Comparison of ENCODE assay signal across 17 mouse cellular contexts in genomic region chr2:68981756-68982409, GRCm38 (mm10).
DNase-seq lines count a peak whose midpoint lies in the region; ATAC-seq and TF ChIP-seq lines count a peak whose summit lies in the region.
"Had no signal": no experiment of that assay in that cellular context is flagged by ENCODE, and none has a peak within 500 bp of the region (broad histone marks: within the 10 kb centered on the region; RNA-seq: fewer than 3 reads in every experiment).

No protein-coding gene starts in this region.

- no peak for TF ChIP-seq CTCF in kidney, postnatal 0 days (IDR thresholded peaks at IDR 0.05; ENCODE audit: low read depth)

- no peaks in the 10 kb centered on the region for H3K27me3 ChIP-seq in embryonic facial prominence, embryonic 11.5 days (ENCODE audit: control insufficient read depth, insufficient read depth, low read length)
- peaks cover 25% of the 10 kb centered on the region for H3K27me3 ChIP-seq in embryonic facial prominence, embryonic 10.5 days (replicated peaks; ENCODE audit: low read depth, poor library complexity, severe bottlenecking)
- H3K27me3 ChIP-seq in kidney, postnatal 0 days (ENCODE audit: insufficient read depth, low read length), result no peaks in the 10 kb centered on the region
- H3K27me3 ChIP-seq in intestine, embryonic 15.5 days (replicated peaks), result no peaks in the 10 kb centered on the region
- no peaks in the 10 kb centered on the region for H3K27me3 ChIP-seq in stomach, embryonic 14.5 days (ENCODE audit: control insufficient read depth, insufficient read depth, low read length)
- H3K27me3 ChIP-seq: limb, embryonic 15.5 days; neural tube, embryonic 13.5 days had no signal

- WGBS in embryonic facial prominence, embryonic 11.5 days, result 66% methylated on average over 11 of the region's 11 CpGs
- WGBS in embryonic facial prominence, embryonic 10.5 days, result 71% methylated on average over 11 of the region's 11 CpGs
- WGBS in kidney, postnatal 0 days, result 57% methylated on average over 11 of the region's 11 CpGs
- 41% methylated on average over 11 of the region's 11 CpGs for WGBS in intestine, embryonic 15.5 days
- WGBS in stomach, embryonic 14.5 days, result 24% methylated on average over 11 of the region's 11 CpGs

- no peak overlapping the region for H3K4me2 ChIP-seq in embryonic facial prominence, embryonic 11.5 days (ENCODE audit: low read depth, low read length)
- H3K4me2 ChIP-seq in kidney, postnatal 0 days (ENCODE audit: low read length), result no peak overlapping the region
- no peak overlapping the region for H3K4me2 ChIP-seq in intestine, embryonic 15.5 days (replicated peaks)
- H3K4me2 ChIP-seq in stomach, embryonic 14.5 days (replicated peaks; ENCODE audit: low read depth, low read length), result peak overlapping the region; percentile 11; the same call in 1 of the 2 replicates
- H3K4me2 ChIP-seq: limb, embryonic 15.5 days; neural tube, embryonic 13.5 days had no signal

- H3K4me3 ChIP-seq in embryonic facial prominence, embryonic 11.5 days (ENCODE audit: low read depth, low read length), result no peak overlapping the region
- no peak overlapping the region for H3K4me3 ChIP-seq in embryonic facial prominence, embryonic 10.5 days
- no peak overlapping the region for H3K4me3 ChIP-seq in kidney, postnatal 0 days (replicated peaks; ENCODE audit: low read depth, low read length)
- no peak overlapping the region for H3K4me3 ChIP-seq in intestine, embryonic 15.5 days (replicated peaks)
- H3K4me3 ChIP-seq in stomach, embryonic 14.5 days (ENCODE audit: low read depth, low read length), result no peak overlapping the region
- H3K4me3 ChIP-seq: heart, embryonic 10.5 days; limb, embryonic 15.5 days; neural tube, embryonic 13.5 days had no signal

- H3K4me1 ChIP-seq in embryonic facial prominence, embryonic 11.5 days (ENCODE audit: control insufficient read depth, insufficient read depth, low read length), result no peaks in the 10 kb centered on the region
- H3K4me1 ChIP-seq in embryonic facial prominence, embryonic 10.5 days, result peaks cover 46% of the 10 kb centered on the region
- peaks cover 8% of the 10 kb centered on the region for H3K4me1 ChIP-seq in kidney, postnatal 0 days (replicated peaks; ENCODE audit: insufficient read depth, low read length)
- 0 out of 2 replicates have a peak, but pooled peaks cover 12% of the 10 kb centered on the region for H3K4me1 ChIP-seq in intestine, embryonic 15.5 days (replicated peaks)
- peaks cover 26% of the 10 kb centered on the region for H3K4me1 ChIP-seq in stomach, embryonic 14.5 days (ENCODE audit: control insufficient read depth, insufficient read depth, low read length)

- peak; percentile 24 for DNase-seq in embryonic facial prominence, embryonic 11.5 days (ENCODE audit: low spot score)
- no peak for DNase-seq in embryonic facial prominence, embryonic 10.5 days (ENCODE audit: low spot score)
- DNase-seq in kidney, postnatal 0 days (ENCODE audit: low spot score), result peak; percentile 20
- no peak for DNase-seq in kidney, postnatal 4 days
- no peak for DNase-seq in heart, adult 18-20 months
- DNase-seq in neural tube, embryonic 10.5 days (ENCODE audit: extremely low spot score, low spot score), result no peak
- DNase-seq: cerebellum, adult 11 months; gastrocnemius, postnatal 10 days; heart, postnatal 36 days; kidney, adult 8-10 months; lung, adult 2 months; spleen, adult 18-20 months had no signal

- H3K36me3 ChIP-seq in embryonic facial prominence, embryonic 11.5 days (replicated peaks; ENCODE audit: control insufficient read depth, insufficient read depth, low read depth, low read length), result no peaks in the 10 kb centered on the region
- no peaks in the 10 kb centered on the region for H3K36me3 ChIP-seq in embryonic facial prominence, embryonic 10.5 days (replicated peaks)
- no peaks in the 10 kb centered on the region for H3K36me3 ChIP-seq in kidney, postnatal 0 days (ENCODE audit: insufficient read depth, low read length)
- no peaks in the 10 kb centered on the region for H3K36me3 ChIP-seq in intestine, embryonic 15.5 days
- H3K36me3 ChIP-seq in stomach, embryonic 14.5 days (ENCODE audit: control insufficient read depth, insufficient read depth, low read length), result no peaks in the 10 kb centered on the region
- H3K36me3 ChIP-seq: heart, embryonic 10.5 days; limb, embryonic 15.5 days; neural tube, embryonic 13.5 days had no signal

- H3K27ac ChIP-seq in embryonic facial prominence, embryonic 11.5 days (replicated peaks; ENCODE audit: low read depth, low read length), result no peak overlapping the region
- no peak overlapping the region for H3K27ac ChIP-seq in embryonic facial prominence, embryonic 10.5 days (replicated peaks)
- H3K27ac ChIP-seq in kidney, postnatal 0 days, result no peak overlapping the region
- 0 out of 2 replicates have a peak overlapping the region, but pooled peaks have one; percentile 22 for H3K27ac ChIP-seq in intestine, embryonic 15.5 days
- peak overlapping the region; percentile 48; the same call in 1 of the 2 replicates for H3K27ac ChIP-seq in stomach, embryonic 14.5 days (ENCODE audit: low read length)
- H3K27ac ChIP-seq: heart, embryonic 10.5 days; limb, embryonic 15.5 days; neural tube, embryonic 13.5 days had no signal

- H3K9ac ChIP-seq in embryonic facial prominence, embryonic 11.5 days (replicated peaks; ENCODE audit: low read length), result no peak overlapping the region
- no peak overlapping the region for H3K9ac ChIP-seq in kidney, postnatal 0 days (ENCODE audit: low read depth, low read length)
- H3K9ac ChIP-seq in intestine, embryonic 15.5 days, result no peak overlapping the region
- no peak overlapping the region for H3K9ac ChIP-seq in stomach, embryonic 14.5 days (replicated peaks; ENCODE audit: low read depth, low read length)
- H3K9ac ChIP-seq: limb, embryonic 15.5 days; neural tube, embryonic 13.5 days had no signal

- ATAC-seq in embryonic facial prominence, embryonic 11.5 days (replicated peaks; ENCODE audit: insufficient number of reproducible peaks, low FRiP score, low TSS enrichment, low read depth), result no peak
- no peak for ATAC-seq in kidney, postnatal 0 days (replicated peaks; ENCODE audit: low FRiP score, low read depth)
- peak; percentile 46; the same call in 1 of the 2 replicates for ATAC-seq in intestine, embryonic 15.5 days
- ATAC-seq in stomach, embryonic 14.5 days (ENCODE audit: insufficient number of reproducible peaks, insufficient read depth, low FRiP score, low read depth), result peak; percentile 39; the same call in 1 of the 2 replicates

- H3K9me3 ChIP-seq in embryonic facial prominence, embryonic 11.5 days (replicated peaks; ENCODE audit: control insufficient read depth, low read length), result no peaks in the 10 kb centered on the region
- H3K9me3 ChIP-seq in embryonic facial prominence, embryonic 10.5 days, result no peaks in the 10 kb centered on the region
- no peaks in the 10 kb centered on the region for H3K9me3 ChIP-seq in kidney, postnatal 0 days (replicated peaks; ENCODE audit: low read length)
- H3K9me3 ChIP-seq in intestine, embryonic 15.5 days, result no peaks in the 10 kb centered on the region
- no peaks in the 10 kb centered on the region for H3K9me3 ChIP-seq in stomach, embryonic 14.5 days (ENCODE audit: control insufficient read depth, low read depth, low read length)
- H3K9me3 ChIP-seq: heart, embryonic 10.5 days; limb, embryonic 15.5 days; neural tube, embryonic 13.5 days had no signal

Comparison
In these comparisons a context has a peak if more than half of its experiments do, and no peak if none do; other contexts are left out.
1. DNase-seq: peak in embryonic facial prominence, embryonic 11.5 days (single experiment) and kidney, postnatal 0 days (single experiment); none in embryonic facial prominence, embryonic 10.5 days (single experiment), kidney, postnatal 4 days (0 of 2), heart, adult 18-20 months (0 of 2) and neural tube, embryonic 10.5 days (single experiment).
2. ATAC-seq: peak in intestine, embryonic 15.5 days (single experiment) and stomach, embryonic 14.5 days (single experiment); none in embryonic facial prominence, embryonic 11.5 days (single experiment) and kidney, postnatal 0 days (single experiment).
3. H3K27ac ChIP-seq: peak in intestine, embryonic 15.5 days (single experiment) and stomach, embryonic 14.5 days (single experiment); none in embryonic facial prominence, embryonic 11.5 days (single experiment), embryonic facial prominence, embryonic 10.5 days (single experiment) and kidney, postnatal 0 days (single experiment).